In the genomic region with DNA sequence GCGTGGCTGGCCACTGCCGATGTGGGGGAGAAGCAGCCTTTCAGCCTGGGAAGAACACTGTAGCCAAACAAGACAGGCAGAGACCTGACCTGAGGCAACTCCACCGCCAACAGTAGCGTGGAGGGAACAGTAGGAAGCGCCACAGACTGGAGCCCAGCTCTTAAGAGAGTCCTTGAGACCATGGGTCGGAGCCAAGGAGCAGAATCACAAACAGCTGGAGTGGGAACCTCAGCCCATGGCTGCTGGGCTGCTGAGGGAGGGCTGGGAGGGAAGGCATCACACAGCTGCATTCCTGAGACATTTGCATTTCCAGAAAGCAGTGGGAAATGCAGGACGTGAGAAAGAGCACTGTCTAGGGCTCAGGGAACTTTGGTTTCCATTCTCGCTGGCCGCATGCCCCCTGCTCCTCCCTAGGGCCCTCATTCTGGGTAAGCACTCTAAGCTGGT, we compare ENCODE assay signal across 8 mouse cellular contexts. TPM values are rescaled to one million over a fixed set of nuclear protein-coding genes. Genes with fewer than 3 reads are reported as not detected.
DNase-seq lines count a peak whose midpoint lies in the region; ATAC-seq and TF ChIP-seq lines count a peak whose summit lies in the region.

No protein-coding gene starts in this region.

- WGBS in liver, adult 2 months, result 50% methylated on average over 9 of the region's 9 CpGs
- WGBS in liver, embryonic 11.5 days, result 37% methylated on average over 9 of the region's 9 CpGs
- 16% methylated on average over 9 of the region's 9 CpGs for WGBS in forebrain, embryonic 14.5 days
- 18% methylated on average over 9 of the region's 9 CpGs for WGBS in hindbrain, postnatal 0 days
- 9% methylated on average over 9 of the region's 9 CpGs for WGBS in midbrain, embryonic 13.5 days

- no peak overlapping the region for H3K9ac ChIP-seq in liver, adult 2 months (ENCODE audit: low read depth, low read length)
- H3K9ac ChIP-seq in liver, embryonic 11.5 days (ENCODE audit: low read depth, low read length), result no peak overlapping the region
- H3K9ac ChIP-seq in forebrain, embryonic 14.5 days (ENCODE audit: low read length), result no peak overlapping the region
- no peak overlapping the region for H3K9ac ChIP-seq in hindbrain, postnatal 0 days (replicated peaks; ENCODE audit: low read length)
- H3K9ac ChIP-seq in midbrain, embryonic 13.5 days (replicated peaks), result peak overlapping the region; percentile 20; the same call in 1 of the 2 replicates

- no peak overlapping the region for H3K27ac ChIP-seq in liver, adult 2 months (replicated peaks; ENCODE audit: insufficient read depth, low read depth, low read length)
- no peak overlapping the region for H3K27ac ChIP-seq in liver, embryonic 11.5 days (ENCODE audit: low read depth, low read length)
- no peak overlapping the region for H3K27ac ChIP-seq in forebrain, embryonic 14.5 days (ENCODE audit: low read depth, low read length)
- H3K27ac ChIP-seq in hindbrain, postnatal 0 days, result no peak overlapping the region
- H3K27ac ChIP-seq in midbrain, embryonic 13.5 days, result 0 out of 2 replicates have a peak overlapping the region, but pooled peaks have one; percentile 7

- H3K4me1 ChIP-seq in liver, adult 2 months (ENCODE audit: control insufficient read depth, insufficient read depth, low read length), result no peaks in the 10 kb centered on the region
- H3K4me1 ChIP-seq in liver, embryonic 11.5 days (replicated peaks; ENCODE audit: control insufficient read depth, insufficient read depth, low read length), result no peaks in the 10 kb centered on the region
- H3K4me1 ChIP-seq in forebrain, embryonic 14.5 days (ENCODE audit: control insufficient read depth, insufficient read depth, low read length), result no peaks in the 10 kb centered on the region
- H3K4me1 ChIP-seq in hindbrain, postnatal 0 days (ENCODE audit: insufficient read depth, low read length), result no peaks in the 10 kb centered on the region
- peaks cover 7% of the 10 kb centered on the region for H3K4me1 ChIP-seq in midbrain, embryonic 13.5 days (replicated peaks)

- TF ChIP-seq CTCF in liver, adult 2 months (IDR thresholded peaks at IDR 0.05; ENCODE audit: low read depth, low read length), result peak; percentile 16; the same call in 1 of the 2 replicates
- peak; percentile 18; the same call in 1 of the 2 replicates for TF ChIP-seq CTCF in hindbrain, postnatal 0 days (IDR thresholded peaks at IDR 0.05; ENCODE audit: low read depth)

- TF ChIP-seq POLR2A in liver, adult 2 months (IDR thresholded peaks at IDR 0.05; ENCODE audit: extremely low read depth, insufficient read depth, low read length), result no peak

- no peak; the same call in 1 of the 2 replicates for ATAC-seq in liver, embryonic 11.5 days (replicated peaks; ENCODE audit: low FRiP score)
- ATAC-seq in forebrain, embryonic 14.5 days, result peak; percentile 62
- ATAC-seq in hindbrain, postnatal 0 days, result peak; percentile 56; the same call in 1 of the 2 replicates
- ATAC-seq in midbrain, embryonic 13.5 days, result peak; percentile 77

- no peaks in the 10 kb centered on the region for H3K27me3 ChIP-seq in liver, adult 2 months (ENCODE audit: control insufficient read depth, insufficient read depth, low read length)
- H3K27me3 ChIP-seq in liver, embryonic 11.5 days (replicated peaks; ENCODE audit: control insufficient read depth, insufficient read depth, low read length), result no peaks in the 10 kb centered on the region
- H3K27me3 ChIP-seq in forebrain, embryonic 14.5 days (replicated peaks; ENCODE audit: control insufficient read depth, insufficient read depth, low read length), result no peaks in the 10 kb centered on the region
- no peaks in the 10 kb centered on the region for H3K27me3 ChIP-seq in hindbrain, postnatal 0 days (ENCODE audit: insufficient read depth, low read length)
- H3K27me3 ChIP-seq in midbrain, embryonic 13.5 days, result no peaks in the 10 kb centered on the region

- H3K4me2 ChIP-seq in liver, embryonic 11.5 days, result no peak overlapping the region
- no peak overlapping the region for H3K4me2 ChIP-seq in forebrain, embryonic 14.5 days (ENCODE audit: low read length)
- no peak overlapping the region for H3K4me2 ChIP-seq in hindbrain, postnatal 0 days (ENCODE audit: low read depth, low read length)
- H3K4me2 ChIP-seq in midbrain, embryonic 13.5 days (replicated peaks), result 0 out of 2 replicates have a peak overlapping the region, but pooled peaks have one; percentile 1

- no peaks in the 10 kb centered on the region for H3K9me3 ChIP-seq in liver, embryonic 11.5 days (ENCODE audit: control insufficient read depth, low read length)
- H3K9me3 ChIP-seq in forebrain, embryonic 14.5 days (replicated peaks; ENCODE audit: control insufficient read depth, low read length), result no peaks in the 10 kb centered on the region
- no peaks in the 10 kb centered on the region for H3K9me3 ChIP-seq in hindbrain, postnatal 0 days (ENCODE audit: low read length)
- no peaks in the 10 kb centered on the region for H3K9me3 ChIP-seq in midbrain, embryonic 13.5 days

- DNase-seq in liver, adult 2 months (ENCODE audit: extremely low read depth, low read depth, low spot score), result no peak
- DNase-seq in liver, embryonic 11.5 days (ENCODE audit: low spot score), result no peak
- peak; percentile 34 for DNase-seq in forebrain, embryonic 14.5 days (ENCODE audit: low spot score)
- DNase-seq in hindbrain, postnatal 0 days (ENCODE audit: low spot score), result peak; percentile 33
- no peak for DNase-seq in frontal cortex, postnatal 10 days (ENCODE audit: low spot score in 2 of 2)
- no peak for DNase-seq in MN1 (ENCODE audit: low spot score)
- no peak for DNase-seq in left cerebral cortex, adult 9 months (ENCODE audit: low spot score in 2 of 2)

- H3K36me3 ChIP-seq in liver, adult 2 months (ENCODE audit: control insufficient read depth, insufficient read depth, low read length), result no peaks in the 10 kb centered on the region
- no peaks in the 10 kb centered on the region for H3K36me3 ChIP-seq in liver, embryonic 11.5 days (ENCODE audit: control insufficient read depth, insufficient read depth, low read length)
- H3K36me3 ChIP-seq in forebrain, embryonic 14.5 days (ENCODE audit: control insufficient read depth, insufficient read depth, low read length), result no peaks in the 10 kb centered on the region
- H3K36me3 ChIP-seq in hindbrain, postnatal 0 days (ENCODE audit: insufficient read depth, low read length), result no peaks in the 10 kb centered on the region
- no peaks in the 10 kb centered on the region for H3K36me3 ChIP-seq in midbrain, embryonic 13.5 days

- H3K79me2 ChIP-seq in liver, adult 2 months (ENCODE audit: control insufficient read depth, insufficient read depth, low read length), result no peaks in the 10 kb centered on the region

- H3K4me3 ChIP-seq in liver, adult 2 months (ENCODE audit: insufficient read depth, low read depth, low read length), result no peak overlapping the region
- H3K4me3 ChIP-seq in liver, embryonic 11.5 days (ENCODE audit: low read depth, low read length), result no peak overlapping the region
- H3K4me3 ChIP-seq in forebrain, embryonic 14.5 days (ENCODE audit: low read depth, low read length), result no peak overlapping the region
- no peak overlapping the region for H3K4me3 ChIP-seq in hindbrain, postnatal 0 days (ENCODE audit: low read length)
- no peak overlapping the region for H3K4me3 ChIP-seq in midbrain, embryonic 13.5 days (replicated peaks)

RNA-seq across cellular contexts. Expression of a gene that starts 8.8 kb away (rescaled TPM):
- total RNA-seq in liver, adult 2 months (2014; rRNA removed), result 21.1 and 24.9 TPM in 2 replicates
- 10.7 and 15.3 TPM in 2 replicates for polyA plus RNA-seq in liver, adult 2 months (2012; rRNA removed)
- polyA plus RNA-seq in liver, embryonic 11.5 days (2014; fragmentation: Nextera tagmentation; extraction: Ambion mirVana), result 35.7 and 37.9 TPM in 2 replicates
- polyA plus RNA-seq in forebrain, embryonic 14.5 days (2014; fragmentation: Nextera tagmentation; extraction: Ambion mirVana), result 123 and 131 TPM in 2 replicates
- total RNA-seq in hindbrain, postnatal 0 days (2014; rRNA removed), result 28.4 and 33.2 TPM in 2 replicates
- polyA plus RNA-seq in hindbrain, postnatal 0 days (2015; fragmentation: Nextera tagmentation; extraction: Ambion mirVana), result 18.6 and 20.5 TPM in 2 replicates
- 81.1 and 91.8 TPM in 2 replicates for polyA plus RNA-seq in midbrain, embryonic 13.5 days (2015; fragmentation: Nextera tagmentation; extraction: Ambion mirVana)

Comparison
In these comparisons a context has a peak if more than half of its experiments do, and no peak if none do; other contexts are left out.
1. DNase-seq: peak in forebrain, embryonic 14.5 days (single experiment) and hindbrain, postnatal 0 days (single experiment); none in liver, adult 2 months (single experiment), liver, embryonic 11.5 days (single experiment), frontal cortex, postnatal 10 days (0 of 2), MN1 (single experiment) and left cerebral cortex, adult 9 months (0 of 2).